22 mouse cellular contexts compared by ENCODE assay signal in the genomic region with DNA sequence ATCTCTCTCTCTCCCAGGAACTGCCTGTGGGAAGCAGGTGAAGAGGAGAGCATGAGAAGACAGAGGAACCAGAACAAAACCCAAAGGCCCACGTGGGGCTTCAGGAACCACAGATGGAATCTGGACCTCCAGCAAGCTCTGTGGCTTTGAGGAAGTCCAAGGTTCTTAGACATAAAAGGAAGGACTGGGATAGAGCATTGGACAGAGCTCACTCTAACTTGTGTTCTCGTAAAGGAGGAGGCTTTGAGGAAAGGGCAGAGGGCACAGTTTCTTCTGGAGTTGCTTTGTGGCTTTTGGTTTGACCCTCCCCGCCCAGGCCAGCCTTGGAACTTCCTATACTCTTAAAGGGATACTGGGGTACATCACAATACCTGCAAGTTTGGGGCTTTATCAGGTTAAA. TPM values are rescaled to one million over a fixed set of nuclear protein-coding genes. Genes with fewer than 3 reads are reported as not detected.
A peak's percentile ranks its signal among the peaks of the same experiment; 100 is the strongest.
DNase-seq lines count a peak whose midpoint lies in the region; ATAC-seq and TF ChIP-seq lines count a peak whose summit lies in the region.
"Had no signal": no experiment of that assay in that cellular context is flagged by ENCODE, and none has a peak within 500 bp of the region (broad histone marks: within the 10 kb centered on the region; RNA-seq: fewer than 3 reads in every experiment).

No protein-coding gene starts in this region.

- WGBS in heart, embryonic 10.5 days, result 66% methylated on average over 3 of the region's 3 CpGs
- WGBS in heart, adult 2 months, result 53% methylated on average over 3 of the region's 3 CpGs
- 48% methylated on average over 3 of the region's 3 CpGs for WGBS in kidney, adult 2 months
- 59% methylated on average over 3 of the region's 3 CpGs for whole genome bisulfite sequencing in kidney, embryonic 15.5 days
- 55% methylated on average over 3 of the region's 3 CpGs for whole genome bisulfite sequencing in stomach, postnatal 0 days

- no peaks in the 10 kb centered on the region for H3K36me3 ChIP-seq in heart, embryonic 10.5 days
- H3K36me3 ChIP-seq in heart, adult 2 months (ENCODE audit: control insufficient read depth, insufficient read depth, low read length), result no peaks in the 10 kb centered on the region
- H3K36me3 ChIP-seq in kidney, adult 2 months (ENCODE audit: control insufficient read depth, insufficient read depth, low read length), result no peaks in the 10 kb centered on the region
- H3K36me3 ChIP-seq in kidney, embryonic 15.5 days, result no peaks in the 10 kb centered on the region
- no peaks in the 10 kb centered on the region for H3K36me3 ChIP-seq in stomach, postnatal 0 days (ENCODE audit: control insufficient read depth, insufficient read depth, low read length)
- H3K36me3 ChIP-seq: forebrain, embryonic 12.5 days; G1E; neural tube, embryonic 15.5 days had no signal

- DNase-seq in heart, embryonic 10.5 days (ENCODE audit: low spot score), result no peak
- DNase-seq in heart, adult 2 months, result no peak
- peak; percentile 72 for DNase-seq in kidney, adult 2 months
- peak; percentile 35 to 73 for DNase-seq in kidney, postnatal 25 days
- no peak for DNase-seq in stomach, postnatal 0 days (ENCODE audit: low spot score)
- no peak for DNase-seq in gastrocnemius, adult 2 months
- DNase-seq: adrenal gland, postnatal 14 days; cerebellum, postnatal 14 days; embryo, embryonic 11 days; gastrocnemius, postnatal 25 days; lung, adult 18-20 months; lung, postnatal 14 days; midbrain, embryonic 14.5 days had no signal

- H3K27ac ChIP-seq in heart, embryonic 10.5 days, result 0 out of 2 replicates have a peak overlapping the region, but pooled peaks have one; percentile 6
- no peak overlapping the region for H3K27ac ChIP-seq in heart, adult 2 months
- H3K27ac ChIP-seq in kidney, adult 2 months (ENCODE audit: insufficient read depth, low read depth, low read length), result peak overlapping the region; percentile 47; the same call in 1 of the 2 replicates
- H3K27ac ChIP-seq in kidney, embryonic 15.5 days, result no peak overlapping the region
- no peak overlapping the region for H3K27ac ChIP-seq in stomach, postnatal 0 days (replicated peaks)
- H3K27ac ChIP-seq in gastrocnemius, adult 2 months, result no peak overlapping the region
- H3K27ac ChIP-seq: forebrain, embryonic 12.5 days; neural tube, embryonic 15.5 days had no signal

- TF ChIP-seq EP300 in heart, adult 2 months (IDR thresholded peaks at IDR 0.05; ENCODE audit: insufficient read depth, low read depth, low read length), result no peak
- TF ChIP-seq EP300 in stomach, postnatal 0 days (optimal IDR thresholded peaks at IDR 0.05), result no peak

- 0 out of 2 replicates have a peak, but pooled peaks cover 3% of the 10 kb centered on the region for H3K27me3 ChIP-seq in heart, embryonic 10.5 days (ENCODE audit: insufficient read depth, poor library complexity, severe bottlenecking)
- no peaks in the 10 kb centered on the region for H3K27me3 ChIP-seq in heart, adult 2 months (ENCODE audit: control insufficient read depth, insufficient read depth, low read length)
- no peaks in the 10 kb centered on the region for H3K27me3 ChIP-seq in kidney, adult 2 months (replicated peaks; ENCODE audit: control insufficient read depth, insufficient read depth, low read length)
- H3K27me3 ChIP-seq in kidney, embryonic 15.5 days, result no peaks in the 10 kb centered on the region
- H3K27me3 ChIP-seq in stomach, postnatal 0 days (ENCODE audit: control insufficient read depth, insufficient read depth, low read length), result no peaks in the 10 kb centered on the region
- H3K27me3 ChIP-seq: forebrain, embryonic 12.5 days; neural tube, embryonic 15.5 days had no signal

- no peak for TF ChIP-seq POLR2A in heart, adult 2 months (IDR thresholded peaks at IDR 0.05; ENCODE audit: insufficient read depth, low read depth, low read length)
- TF ChIP-seq POLR2A in kidney, adult 2 months (IDR thresholded peaks at IDR 0.05; ENCODE audit: low read depth, low read length), result no peak

- H3K4me3 ChIP-seq in heart, embryonic 10.5 days, result no peak overlapping the region
- no peak overlapping the region for H3K4me3 ChIP-seq in heart, adult 2 months
- H3K4me3 ChIP-seq in kidney, adult 2 months (ENCODE audit: insufficient read depth, low read depth, low read length), result no peak overlapping the region
- no peak overlapping the region for H3K4me3 ChIP-seq in kidney, embryonic 15.5 days (replicated peaks)
- H3K4me3 ChIP-seq in stomach, postnatal 0 days (ENCODE audit: low read depth, low read length), result no peak overlapping the region
- no peak overlapping the region for H3K4me3 ChIP-seq in gastrocnemius, adult 2 months
- H3K4me3 ChIP-seq: forebrain, embryonic 12.5 days; megakaryocyte, embryonic 14.5 days; myocyte; neural tube, embryonic 15.5 days had no signal

- ATAC-seq in kidney, embryonic 15.5 days (replicated peaks; ENCODE audit: low FRiP score), result no peak
- 0 out of 2 replicates have a peak, but pooled peaks have one; percentile 26 for ATAC-seq in common myeloid progenitor, adult 5-6 weeks (replicated peaks; ENCODE audit: low read depth, poor library complexity, severe bottlenecking)
- no peak for ATAC-seq in stomach, postnatal 0 days (ENCODE audit: low FRiP score, low TSS enrichment)

- H3K79me2 ChIP-seq in heart, adult 2 months (replicated peaks; ENCODE audit: control insufficient read depth, insufficient read depth, low read length), result no peaks in the 10 kb centered on the region

- 0 out of 2 replicates have a peak, but pooled peaks cover 5% of the 10 kb centered on the region for H3K4me1 ChIP-seq in heart, embryonic 10.5 days
- H3K4me1 ChIP-seq in heart, adult 2 months (ENCODE audit: control insufficient read depth, insufficient read depth, low read length), result peaks cover 3% of the 10 kb centered on the region
- peaks cover 24% of the 10 kb centered on the region; the same call in 1 of the 2 replicates for H3K4me1 ChIP-seq in kidney, adult 2 months (ENCODE audit: control insufficient read depth, insufficient read depth, low read length)
- H3K4me1 ChIP-seq in kidney, embryonic 15.5 days, result peaks cover 19% of the 10 kb centered on the region
- H3K4me1 ChIP-seq in stomach, postnatal 0 days (replicated peaks; ENCODE audit: control insufficient read depth, insufficient read depth), result no peaks in the 10 kb centered on the region
- H3K4me1 ChIP-seq: forebrain, embryonic 12.5 days; neural tube, embryonic 15.5 days had no signal

- H3K9ac ChIP-seq in heart, adult 2 months (ENCODE audit: low read depth, low read length), result no peak overlapping the region
- no peak overlapping the region for H3K9ac ChIP-seq in kidney, embryonic 15.5 days
- H3K9ac ChIP-seq in stomach, postnatal 0 days (ENCODE audit: low read length), result no peak overlapping the region
- H3K9ac ChIP-seq: forebrain, embryonic 12.5 days; neural tube, embryonic 15.5 days had no signal

- no peak overlapping the region for H3K4me2 ChIP-seq in kidney, embryonic 15.5 days
- no peak overlapping the region for H3K4me2 ChIP-seq in stomach, postnatal 0 days (replicated peaks; ENCODE audit: low read depth)
- H3K4me2 ChIP-seq: forebrain, embryonic 12.5 days; heart, embryonic 11.5 days; neural tube, embryonic 15.5 days had no signal

- H3K9me3 ChIP-seq in heart, embryonic 10.5 days, result no peaks in the 10 kb centered on the region
- no peaks in the 10 kb centered on the region for H3K9me3 ChIP-seq in kidney, embryonic 15.5 days (replicated peaks)
- no peaks in the 10 kb centered on the region for H3K9me3 ChIP-seq in stomach, postnatal 0 days (ENCODE audit: control insufficient read depth, low read length)
- H3K9me3 ChIP-seq: forebrain, embryonic 12.5 days; G1E; megakaryocyte, embryonic 14.5 days; neural tube, embryonic 15.5 days had no signal

- intact Hi-C loops in heart, adult 2 months (cut with DNase I), result no loop called here
- intact Hi-C loops in gastrocnemius, adult 2 months (cut with DNase I), result no loop called here

- TF ChIP-seq CTCF in heart, adult 2 months (IDR thresholded peaks at IDR 0.05), result no peak
- TF ChIP-seq CTCF in kidney, adult 2 months (conservative IDR thresholded peaks at IDR 0.05; ENCODE audit: insufficient read depth, insufficient read length, low read depth, low read length), result no peak
- TF ChIP-seq CTCF in stomach, postnatal 0 days (IDR thresholded peaks at IDR 0.05; ENCODE audit: low read depth), result no peak
- no peak for TF ChIP-seq CTCF in gastrocnemius, adult 2 months (IDR thresholded peaks at IDR 0.05)

RNA-seq across cellular contexts. Expression of a gene that starts 37.8 kb away (rescaled TPM):
- polyA plus RNA-seq in heart, embryonic 10.5 days (2016; fragmentation: Nextera tagmentation; extraction: Ambion mirVana), result 52.7 and 64.4 TPM in 2 replicates
- 1 to 10 TPM; 9.5 to 9.9 TPM for total RNA-seq in heart, adult 2 months (2021)
- polyA plus RNA-seq in heart, adult 2 months (2012; rRNA removed), result 4.2 and 7.2 TPM in 2 replicates
- 5.9 and 9.2 TPM in 2 replicates for polyA plus RNA-seq in kidney, adult 2 months (2012; rRNA removed)
- 58.4 and 63.5 TPM in 2 replicates for polyA plus RNA-seq in kidney, embryonic 15.5 days (2015; fragmentation: Nextera tagmentation; extraction: Ambion mirVana)
- total RNA-seq in common myeloid progenitor, adult 5-6 weeks (2017), result 66.3 and 72.4 TPM in 2 replicates
- 29.4 and 31.9 TPM in 2 replicates for polyA plus RNA-seq in stomach, postnatal 0 days (2015; fragmentation: Nextera tagmentation; extraction: Ambion mirVana)
- total RNA-seq in gastrocnemius, adult 2 months (2021), result 1 to 10 TPM; 9.5 to 9.8 TPM

RNA-seq across cellular contexts. Expression of a gene that starts 38.5 kb away (rescaled TPM):
- polyA plus RNA-seq in heart, embryonic 10.5 days (2016; fragmentation: Nextera tagmentation; extraction: Ambion mirVana), result 22.3 and 25.7 TPM in 2 replicates
- 10 to 100 TPM; 10.8 to 14.6 TPM for total RNA-seq in heart, adult 2 months (2021)
- polyA plus RNA-seq in heart, adult 2 months (2012; rRNA removed), result 11.2 and 12.2 TPM in 2 replicates
- polyA plus RNA-seq in kidney, adult 2 months (2012; rRNA removed), result 34.3 and 34.7 TPM in 2 replicates
- polyA plus RNA-seq in kidney, embryonic 15.5 days (2015; fragmentation: Nextera tagmentation; extraction: Ambion mirVana), result 23.8 and 25.7 TPM in 2 replicates
- total RNA-seq in common myeloid progenitor, adult 5-6 weeks (2017), result 19.3 and 23.2 TPM in 2 replicates
- 10.5 and 11.9 TPM in 2 replicates for polyA plus RNA-seq in stomach, postnatal 0 days (2015; fragmentation: Nextera tagmentation; extraction: Ambion mirVana)
- total RNA-seq in gastrocnemius, adult 2 months (2021), result 10 to 100 TPM in 1 of 2 experiments, 1 to 10 TPM in 1; 7.1 to 11.5 TPM

RNA-seq across cellular contexts. Expression of a gene that starts 58.5 kb away (rescaled TPM):
- polyA plus RNA-seq in heart, embryonic 10.5 days (2016; fragmentation: Nextera tagmentation; extraction: Ambion mirVana), result 3.6 and 6.1 TPM in 2 replicates
- 10 to 100 TPM; 10.0 to 11.3 TPM for total RNA-seq in heart, adult 2 months (2021)
- polyA plus RNA-seq in heart, adult 2 months (2012; rRNA removed), result 12.6 and 14.7 TPM in 2 replicates
- 0.27 and 1.2 TPM in 2 replicates for polyA plus RNA-seq in kidney, adult 2 months (2012; rRNA removed)
- 2.5 and 2.8 TPM in 2 replicates for polyA plus RNA-seq in kidney, embryonic 15.5 days (2015; fragmentation: Nextera tagmentation; extraction: Ambion mirVana)
- total RNA-seq in common myeloid progenitor, adult 5-6 weeks (2017), result not detected in 2 replicates
- 0.91 and 1.2 TPM in 2 replicates for polyA plus RNA-seq in stomach, postnatal 0 days (2015; fragmentation: Nextera tagmentation; extraction: Ambion mirVana)
- 1 to 10 TPM; 5.8 to 7.5 TPM for total RNA-seq in gastrocnemius, adult 2 months (2021)
- polyA plus RNA-seq: G1E; hindbrain, embryonic 11.5 days; midbrain, embryonic 14.5 days had no signal

Comparison
In these comparisons a context has a peak if more than half of its experiments do, and no peak if none do; other contexts are left out.
1. H3K27ac ChIP-seq: peak in heart, embryonic 10.5 days (single experiment) and kidney, adult 2 months (single experiment); none in heart, adult 2 months (single experiment), kidney, embryonic 15.5 days (single experiment), stomach, postnatal 0 days (single experiment) and gastrocnemius, adult 2 months (single experiment).
2. DNase-seq: peak in kidney, adult 2 months (single experiment) and kidney, postnatal 25 days (2 of 2); none in heart, embryonic 10.5 days (single experiment), heart, adult 2 months (0 of 2), stomach, postnatal 0 days (single experiment) and gastrocnemius, adult 2 months (single experiment).